Mouse (Mus musculus): ENCODE data around the gene Plpp1.
A peak's percentile ranks its signal among the peaks of the same experiment; 100 is the strongest.

The Plpp1 gene

GRCm38 (mm10) chr13:112861825-112862306, 61.3 kb downstream of the Plpp1 start:
- no peak for DNase-seq (ENCODE audit: low spot score in 2 of 2)

- DNase-seq (ENCODE audit: low spot score in 2 of 2), result no peak
These were observed 61.8 kb downstream of the Plpp1 start for GRCm38 (mm10) chr13:112862342-112862741.

- DNase-seq (ENCODE audit: low spot score in 2 of 2), result no peak
These were observed 62.5 kb downstream of the Plpp1 start for GRCm38 (mm10) chr13:112862978-112863677.

- no peak for DNase-seq (ENCODE audit: low spot score in 2 of 2)
These were observed 66.2 kb downstream of the Plpp1 start for GRCm38 (mm10) chr13:112866782-112867181.

GRCm38 (mm10) chr13:112867381-112867780, 66.8 kb downstream of the Plpp1 start:
- DNase-seq (ENCODE audit: low spot score in 2 of 2), result no peak

- no peak for DNase-seq (ENCODE audit: low spot score in 2 of 2)
These were observed 69.6 kb downstream of the Plpp1 start for GRCm38 (mm10) chr13:112870039-112870690.

GRCm38 (mm10) chr13:112871500-112872266, 71.1 kb downstream of the Plpp1 start:
- DNase-seq (ENCODE audit: low spot score in 2 of 2), result no peak

GRCm38 (mm10) chr13:112887234-112887633, 86.6 kb downstream of the Plpp1 start:
- no peak for DNase-seq (ENCODE audit: low spot score in 2 of 2)

- no peak for DNase-seq (ENCODE audit: low spot score in 2 of 2)
These were observed 101.6 kb downstream of the Plpp1 start for GRCm38 (mm10) chr13:112902176-112902575.

- DNase-seq (ENCODE audit: low spot score in 2 of 2), result peak in 1 of 2 experiments; percentile 37
These were observed 109.1 kb downstream of the Plpp1 start for GRCm38 (mm10) chr13:112909663-112910062.

- no peak for DNase-seq (ENCODE audit: low spot score in 2 of 2)
These were observed 109.8 kb downstream of the Plpp1 start for GRCm38 (mm10) chr13:112910434-112910833.

Measured in thymus, postnatal 10 days (tissue).